Comparison of ENCODE assay signal across 10 mouse cellular contexts in genomic region chr10:43739718-43740117, GRCm38 (mm10).
DNase-seq lines count a peak whose midpoint lies in the region; ATAC-seq and TF ChIP-seq lines count a peak whose summit lies in the region.
"Had no signal": no experiment of that assay in that cellular context is flagged by ENCODE, and none has a peak within 500 bp of the region (broad histone marks: within the 10 kb centered on the region; RNA-seq: fewer than 3 reads in every experiment).

No protein-coding gene starts in this region.

- peak overlapping the region; percentile 60; the same call in 1 of the 2 replicates for H3K27ac ChIP-seq in lung, embryonic 14.5 days (ENCODE audit: low read depth)
- no peak overlapping the region; the same call in 1 of the 2 replicates for H3K27ac ChIP-seq in forebrain, embryonic 13.5 days
- H3K27ac ChIP-seq in limb, embryonic 10.5 days, result peak overlapping the region; percentile 88
- H3K27ac ChIP-seq: neural tube, embryonic 12.5 days had no signal

- no peak for TF ChIP-seq CTCF in lung, embryonic 14.5 days (IDR thresholded peaks at IDR 0.05; ENCODE audit: low read depth)

- H3K4me1 ChIP-seq in lung, embryonic 14.5 days (ENCODE audit: insufficient read depth), result peaks cover 13% of the 10 kb centered on the region
- peaks cover 31% of the 10 kb centered on the region for H3K4me1 ChIP-seq in forebrain, embryonic 13.5 days
- peaks cover 43% of the 10 kb centered on the region for H3K4me1 ChIP-seq in limb, embryonic 10.5 days

- no peak overlapping the region for H3K4me2 ChIP-seq in lung, embryonic 14.5 days
- no peak overlapping the region; the same call in 1 of the 2 replicates for H3K4me2 ChIP-seq in forebrain, embryonic 13.5 days
- H3K4me2 ChIP-seq: neural tube, embryonic 12.5 days had no signal

- H3K9me3 ChIP-seq in lung, embryonic 14.5 days (ENCODE audit: low read depth, low read length), result no peaks in the 10 kb centered on the region
- no peaks in the 10 kb centered on the region for H3K9me3 ChIP-seq in forebrain, embryonic 13.5 days (replicated peaks)
- no peaks in the 10 kb centered on the region for H3K9me3 ChIP-seq in limb, embryonic 10.5 days (replicated peaks)
- H3K9me3 ChIP-seq: neural tube, embryonic 12.5 days had no signal

- H3K36me3 ChIP-seq in lung, embryonic 14.5 days (ENCODE audit: insufficient read depth), result no peaks in the 10 kb centered on the region
- no peaks in the 10 kb centered on the region for H3K36me3 ChIP-seq in forebrain, embryonic 13.5 days (ENCODE audit: poor library complexity, severe bottlenecking)
- no peaks in the 10 kb centered on the region for H3K36me3 ChIP-seq in limb, embryonic 10.5 days
- H3K36me3 ChIP-seq: neural tube, embryonic 12.5 days had no signal

- WGBS in lung, embryonic 14.5 days, result 45% methylated on average over 8 of the region's 8 CpGs
- 49% methylated on average over 8 of the region's 8 CpGs for WGBS in forebrain, embryonic 13.5 days
- 48% methylated on average over 8 of the region's 8 CpGs for WGBS in limb, embryonic 10.5 days

- no peaks in the 10 kb centered on the region for H3K27me3 ChIP-seq in lung, embryonic 14.5 days (ENCODE audit: insufficient read depth, low read length)
- no peaks in the 10 kb centered on the region for H3K27me3 ChIP-seq in forebrain, embryonic 13.5 days
- no peaks in the 10 kb centered on the region for H3K27me3 ChIP-seq in limb, embryonic 10.5 days (ENCODE audit: low read depth, poor library complexity, severe bottlenecking)
- H3K27me3 ChIP-seq: neural tube, embryonic 12.5 days had no signal

- H3K9ac ChIP-seq in lung, embryonic 14.5 days, result no peak overlapping the region
- 0 out of 2 replicates have a peak overlapping the region, but pooled peaks have one; percentile 26 for H3K9ac ChIP-seq in forebrain, embryonic 13.5 days
- H3K9ac ChIP-seq: neural tube, embryonic 12.5 days had no signal

- no peak overlapping the region for H3K4me3 ChIP-seq in lung, embryonic 14.5 days (ENCODE audit: low read depth, low read length)
- H3K4me3 ChIP-seq in forebrain, embryonic 13.5 days, result no peak overlapping the region
- no peak overlapping the region for H3K4me3 ChIP-seq in limb, embryonic 10.5 days
- H3K4me3 ChIP-seq: neural tube, embryonic 12.5 days had no signal

- peak; percentile 30; the same call in 1 of the 2 replicates for ATAC-seq in lung, embryonic 14.5 days (ENCODE audit: insufficient read depth)
- ATAC-seq in forebrain, embryonic 13.5 days, result 0 out of 2 replicates have a peak, but pooled peaks have one; percentile 2

- no peak for DNase-seq in lung, embryonic 14.5 days
- no peak for DNase-seq in lung, postnatal 14 days
- no peak for DNase-seq in limb, embryonic 10.5 days (ENCODE audit: low spot score)
- DNase-seq in thymus, postnatal 0 days (ENCODE audit: low spot score), result peak; percentile 38
- no peak for DNase-seq in left cerebral cortex, adult 8-10 months (ENCODE audit: low spot score in 2 of 2)
- no peak for DNase-seq in right cerebral cortex, adult 18-20 months
- DNase-seq in frontal cortex, postnatal 25 days (ENCODE audit: low spot score in 2 of 2), result no peak
- DNase-seq: kidney, adult 2 months had no signal
